Mouse (Mus musculus): Measurements from ENCODE around the gene Adgrl3.
"Not testable (repeated sequence)": the region's sequence is repeated elsewhere in the genome, so short reads cannot be mapped to it uniquely, and the experiment has no call there.

Gene Adgrl3

GRCm38 (mm10) chr5:81436375-81436774 is 416.4 kb downstream of the Adgrl3 start:
- DNase-seq, result no peak

DNA sequence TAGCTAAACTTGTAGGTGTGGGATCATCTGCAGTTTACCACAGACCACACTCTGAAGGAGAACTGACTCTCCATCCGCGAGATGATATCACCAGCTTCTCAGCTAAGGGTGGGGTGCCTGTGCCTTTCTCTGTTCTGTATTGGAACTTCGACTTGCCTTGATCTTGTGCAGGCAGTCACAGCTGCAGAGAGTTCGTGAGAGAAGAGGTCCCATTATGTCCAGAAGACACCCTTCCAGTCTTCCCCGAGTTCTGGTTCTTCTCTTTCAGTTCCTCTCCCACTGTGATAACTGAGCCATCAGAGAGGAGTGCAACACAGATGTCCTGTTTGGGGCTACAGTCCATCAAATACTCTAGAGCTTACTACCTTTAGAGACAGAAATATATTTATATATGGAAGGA is 422.2 kb downstream of the Adgrl3 start:
- no peak for DNase-seq

- DNase-seq, result no peak
These were observed 446.0 kb downstream of the Adgrl3 start for GRCm38 (mm10) chr5:81465971-81466370.

DNA sequence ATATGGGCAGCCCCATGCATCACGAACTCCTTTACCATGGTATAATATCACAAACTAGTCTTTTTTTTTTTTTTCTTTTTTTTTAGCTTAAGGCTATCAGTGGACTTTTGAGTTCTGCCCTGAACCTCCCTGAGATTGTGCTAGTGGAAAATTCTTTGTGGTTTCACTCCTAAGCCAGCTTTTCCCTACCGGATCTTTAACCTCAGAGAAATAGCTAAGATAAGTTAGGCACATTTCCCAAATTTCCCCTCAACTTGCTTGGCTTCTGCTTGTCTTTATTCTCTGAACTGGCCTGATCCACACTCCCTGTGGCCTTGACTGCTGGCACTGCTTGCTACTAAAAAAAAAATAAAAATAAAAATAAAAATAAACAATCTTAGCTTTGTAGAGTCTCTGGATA is 454.7 kb downstream of the Adgrl3 start:
- no peak for DNase-seq

- DNase-seq, result no peak
These were observed 455.5 kb downstream of the Adgrl3 start for GRCm38 (mm10) chr5:81475406-81475805.

- no peak for DNase-seq
These were observed 456.2 kb downstream of the Adgrl3 start for GRCm38 (mm10) chr5:81475971-81476606.

DNA sequence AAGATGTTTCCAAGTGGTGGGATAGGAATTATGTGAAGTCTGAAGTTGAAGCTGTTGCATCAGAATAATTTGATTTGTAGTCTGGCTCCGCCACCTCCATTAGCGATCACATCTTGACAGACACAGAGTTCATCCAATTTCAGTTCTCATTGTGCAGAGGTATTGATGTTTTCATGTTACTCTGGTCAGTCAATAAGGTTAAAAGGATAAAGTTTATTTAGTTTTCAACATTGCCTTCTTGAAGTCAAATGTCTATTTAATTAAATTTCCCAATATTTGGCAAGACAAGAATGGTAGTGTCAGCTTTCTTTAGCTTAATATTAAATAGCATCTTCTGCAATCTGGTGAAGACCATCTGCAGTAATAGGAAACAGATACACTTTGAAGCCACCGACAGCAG is 461.0 kb downstream of the Adgrl3 start:
- DNase-seq, result no peak

GRCm38 (mm10) chr5:81483890-81484289 is 464.0 kb downstream of the Adgrl3 start:
- DNase-seq, result no peak

DNA sequence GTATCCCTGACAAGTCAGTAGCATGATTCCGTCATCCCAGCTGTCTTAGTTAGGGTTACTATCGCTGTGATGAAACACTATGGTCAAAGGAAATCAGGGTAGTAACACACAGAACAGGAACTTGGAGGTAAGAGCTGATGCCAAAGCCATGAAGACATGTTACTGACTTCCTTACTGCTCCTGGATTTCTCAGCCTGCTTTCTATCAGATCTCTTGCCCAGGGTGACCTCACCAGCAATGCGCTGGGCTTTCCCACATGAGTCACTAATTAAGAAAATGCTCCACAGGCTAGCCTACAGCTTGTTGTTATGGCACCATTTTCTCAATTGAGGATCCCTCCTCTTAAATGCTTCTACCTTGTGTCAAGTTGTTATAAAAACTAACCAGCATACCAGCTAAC is 481.1 kb downstream of the Adgrl3 start:
- no peak for DNase-seq

DNA sequence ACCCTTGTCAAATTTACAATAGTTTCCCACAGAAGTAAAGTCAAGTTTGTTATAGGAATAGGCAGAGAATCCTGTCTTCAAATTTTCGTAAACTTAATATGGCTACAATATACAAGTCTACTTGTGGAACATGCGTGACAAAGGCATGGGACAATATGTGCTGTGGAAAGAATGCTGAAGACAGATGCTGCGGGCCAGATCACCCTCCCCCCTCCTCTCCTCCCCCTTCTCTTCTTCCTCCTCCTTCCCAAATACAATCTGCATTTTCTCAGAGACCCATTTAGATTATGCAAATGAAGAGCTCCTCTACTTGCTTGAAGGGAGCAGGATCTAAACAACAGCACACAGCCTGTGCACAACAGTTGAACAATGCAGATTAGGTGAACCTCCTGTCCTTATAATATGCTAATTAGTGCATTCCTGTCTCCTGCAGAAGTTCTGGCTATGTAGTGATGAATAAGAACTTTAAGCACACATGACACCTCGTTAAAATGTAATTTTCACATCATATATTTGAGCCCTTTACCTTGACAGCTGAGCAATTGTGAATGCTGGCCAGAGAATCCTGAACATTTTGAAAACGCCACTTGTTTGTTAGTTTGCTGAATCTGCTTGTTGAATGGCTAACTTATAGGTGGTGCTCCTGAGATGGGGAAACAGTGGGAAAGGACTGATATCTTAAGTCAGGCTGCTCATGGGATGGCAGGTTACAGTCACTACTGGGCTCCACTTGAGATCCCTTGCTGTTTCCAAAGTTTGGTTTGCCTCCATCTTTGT is 499.0 kb downstream of the Adgrl3 start:
- no peak for DNase-seq

DNA sequence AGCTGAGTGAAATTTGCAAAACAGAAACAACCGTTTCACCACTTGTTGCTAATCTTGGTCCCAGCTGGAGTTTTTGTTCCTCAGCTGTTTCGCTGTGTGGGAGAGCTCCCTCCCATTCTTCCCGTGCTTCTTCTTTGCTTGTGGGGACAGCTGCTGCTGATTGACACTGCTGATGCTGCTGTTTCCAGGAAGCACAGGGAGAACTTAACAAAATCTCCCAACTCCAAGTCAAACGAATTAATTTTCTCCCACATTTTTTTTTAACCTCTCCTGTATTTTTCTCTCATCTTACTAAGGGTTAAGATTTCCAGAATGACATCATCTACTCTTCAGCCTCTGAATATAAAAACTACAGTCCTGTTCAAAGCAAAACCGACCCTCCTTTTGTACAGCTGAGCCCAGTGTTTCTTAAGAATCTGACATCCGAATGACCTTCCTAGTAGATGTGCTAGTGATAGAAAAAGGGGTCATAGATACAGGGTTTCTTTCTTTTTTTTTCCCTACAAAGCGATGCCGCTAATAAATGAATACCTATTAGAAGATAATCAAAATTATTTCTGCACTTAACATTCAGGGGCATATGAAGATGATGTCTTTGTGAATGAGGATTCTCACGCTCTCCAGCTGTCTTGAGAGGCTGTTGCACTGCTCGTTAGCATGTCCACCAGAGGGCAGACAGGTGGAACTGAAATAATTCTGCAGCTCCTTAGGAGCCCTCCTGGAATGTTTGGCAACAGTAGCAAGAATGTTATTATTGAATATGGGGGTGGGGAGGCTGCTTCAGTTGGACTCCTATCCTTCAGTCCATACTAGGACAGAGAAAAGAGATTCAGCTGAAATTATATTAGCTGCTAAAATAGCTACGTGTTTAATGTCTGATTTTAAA is 499.8 kb downstream of the Adgrl3 start:
- DNase-seq, result peak; percentile 55

GRCm38 (mm10) chr5:81522760-81523159 is 502.8 kb downstream of the Adgrl3 start:
- DNase-seq, result no peak

DNA sequence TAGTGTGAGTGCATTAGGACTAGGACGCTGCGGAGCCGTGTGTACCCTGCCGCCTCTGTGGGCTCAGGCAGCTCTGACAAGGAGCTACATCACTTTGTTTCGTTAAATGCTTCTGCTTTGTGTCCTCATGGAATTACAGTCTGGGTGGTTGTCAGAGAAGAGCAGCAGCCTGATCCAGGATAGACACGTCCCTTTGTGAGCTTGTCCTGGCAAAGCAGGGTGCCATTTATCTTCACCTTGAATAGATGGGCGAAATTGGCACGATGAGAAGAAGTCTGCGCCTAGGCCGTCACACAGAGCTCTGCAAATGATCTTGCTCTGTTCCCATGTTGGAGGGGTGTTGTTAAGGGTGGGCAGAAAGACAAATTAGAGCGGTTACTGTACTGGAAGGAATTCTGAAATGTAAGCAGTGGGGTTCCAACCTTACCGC is 504.6 kb downstream of the Adgrl3 start:
- DNase-seq, result no peak

DNA sequence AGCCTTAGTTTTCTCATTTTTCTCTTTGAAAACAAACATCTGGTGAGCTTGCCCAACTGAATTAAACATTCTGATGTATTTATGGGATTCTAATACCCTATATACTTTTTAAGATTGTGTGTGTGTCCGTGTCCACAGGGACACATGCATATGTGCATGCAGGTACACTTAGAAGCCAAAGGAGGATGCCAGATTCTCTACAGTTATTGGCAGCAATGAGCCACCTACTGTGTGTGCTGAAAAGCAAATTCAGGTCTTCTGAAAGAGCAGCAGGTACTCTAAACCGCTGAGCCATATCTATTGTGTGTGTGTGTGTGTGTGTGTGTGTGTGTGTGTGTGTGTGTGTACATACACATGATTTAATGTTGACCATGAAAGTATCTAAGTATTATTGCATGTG is 505.4 kb downstream of the Adgrl3 start:
- DNase-seq, result no peak

- DNase-seq, result no peak
These were observed 511.7 kb downstream of the Adgrl3 start for GRCm38 (mm10) chr5:81531639-81532038.

DNA sequence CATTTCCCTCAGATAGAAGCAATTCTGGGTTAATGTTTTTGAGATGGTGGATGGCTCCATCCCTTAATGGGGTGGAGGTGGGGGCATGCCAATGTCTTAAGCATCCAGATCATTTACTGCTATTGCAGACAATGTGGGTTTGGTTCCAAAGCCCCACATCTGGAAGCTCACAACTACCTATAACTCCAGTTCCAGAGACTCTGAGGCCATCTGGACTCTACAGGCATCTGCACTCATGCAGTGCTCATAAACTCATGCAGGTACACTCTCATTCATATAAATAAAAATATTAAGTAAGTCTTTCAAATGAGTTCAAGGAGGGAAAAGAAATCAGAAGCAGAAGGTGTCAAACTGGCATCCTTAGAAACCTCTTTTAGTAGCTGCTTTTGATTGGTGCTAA is 530.3 kb downstream of the Adgrl3 start:
- DNase-seq, result no peak

DNA sequence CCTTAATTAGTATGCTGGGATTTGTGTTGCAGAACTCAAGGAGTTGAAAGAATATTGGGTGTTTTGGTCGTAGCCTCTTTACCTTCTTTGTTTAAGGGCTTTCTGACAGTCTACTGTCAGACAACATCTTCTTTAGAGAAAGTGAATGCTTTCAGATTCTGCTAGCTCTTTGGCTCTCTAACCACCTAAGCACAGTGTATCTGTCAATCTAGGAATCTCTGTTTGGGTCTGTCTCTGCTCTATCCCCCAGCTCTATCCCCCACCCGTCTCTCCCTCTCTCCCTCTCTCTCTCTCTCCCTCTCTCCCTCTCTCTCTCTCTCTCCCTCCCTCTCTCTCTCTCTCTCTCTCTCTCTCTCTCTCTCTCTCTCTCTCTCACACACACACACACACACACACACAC is 535.2 kb downstream of the Adgrl3 start:
- not testable (repeated sequence) for DNase-seq

DNA sequence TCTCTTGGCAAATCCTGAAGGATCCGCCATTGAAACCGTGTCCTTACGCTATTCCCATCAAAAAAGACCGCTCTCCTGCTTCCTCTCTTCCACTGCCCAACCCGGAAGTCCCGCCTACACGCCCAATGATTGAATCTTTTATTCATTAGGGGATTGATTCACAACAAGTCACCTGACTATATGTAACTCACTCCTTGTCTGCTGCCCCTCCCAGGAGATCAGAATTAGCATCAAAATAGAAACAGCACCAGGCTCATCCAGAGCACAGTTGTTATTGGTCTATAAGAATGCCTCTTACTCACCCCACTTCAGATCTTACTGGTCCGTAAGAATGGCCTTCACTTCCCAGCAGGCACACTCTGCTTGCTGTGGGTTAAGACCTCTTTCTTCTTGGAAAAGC is 536.1 kb downstream of the Adgrl3 start:
- DNase-seq, result no peak

DNA sequence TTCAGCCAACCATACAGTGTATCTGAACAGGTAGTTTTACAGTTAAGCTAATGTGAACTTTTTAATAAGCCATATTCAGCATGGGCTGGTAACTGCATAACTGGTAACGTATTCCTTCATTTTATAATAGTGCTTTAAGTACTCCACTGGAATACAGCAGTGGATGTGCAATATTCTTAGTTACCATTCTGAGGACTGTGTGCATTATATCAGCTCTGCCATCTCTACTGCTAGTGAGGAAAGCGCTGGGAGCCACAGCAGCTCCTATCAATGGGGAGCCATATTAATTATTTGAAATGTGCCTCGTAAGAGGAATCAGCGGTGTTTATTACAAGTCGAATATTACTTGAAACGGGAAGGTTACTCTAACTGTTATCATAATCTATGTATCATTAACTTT is 539.0 kb downstream of the Adgrl3 start:
- no peak for DNase-seq

DNA sequence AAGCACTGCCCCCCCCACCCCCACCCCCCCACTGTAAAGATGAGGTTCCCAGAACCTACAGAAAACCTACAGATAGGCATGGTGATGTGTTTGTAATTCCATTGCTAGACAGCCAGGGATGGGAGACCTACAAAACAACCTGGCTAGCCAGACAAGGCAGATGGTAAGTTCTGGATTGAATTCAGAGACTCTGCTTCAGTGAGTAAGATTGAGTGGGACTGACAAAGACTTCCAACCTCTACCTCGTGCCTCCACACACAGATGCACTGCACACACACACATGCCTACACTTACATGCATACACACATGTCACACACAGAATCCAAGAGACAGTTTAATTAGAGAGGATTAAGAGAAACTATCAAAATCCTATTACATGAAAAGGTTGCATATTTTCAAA is 544.4 kb downstream of the Adgrl3 start:
- DNase-seq, result no peak

GRCm38 (mm10) chr5:81566577-81566976 is 546.6 kb downstream of the Adgrl3 start:
- peak; percentile 19 for DNase-seq

DNA sequence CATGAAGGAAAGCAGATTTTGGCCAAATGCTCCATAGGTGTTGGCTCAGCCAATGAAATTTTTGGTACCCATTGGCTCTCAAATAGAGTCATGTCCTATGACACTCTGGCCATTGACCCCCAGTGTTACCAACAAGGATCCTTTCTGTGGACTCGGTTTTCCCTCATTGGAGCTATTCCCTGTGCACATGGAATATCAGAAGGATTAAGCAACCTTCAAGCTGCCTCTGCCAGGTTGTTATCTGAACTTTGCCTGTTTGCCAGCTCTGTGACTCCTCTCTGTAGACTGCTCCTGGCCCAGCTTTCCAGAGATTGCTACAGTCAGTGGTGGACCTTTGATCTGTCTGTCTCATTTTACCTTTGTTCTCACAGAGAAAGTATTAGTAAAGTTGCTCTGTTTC is 548.8 kb downstream of the Adgrl3 start:
- DNase-seq, result peak; percentile 80

GRCm38 (mm10) chr5:81582886-81583285 is 562.9 kb downstream of the Adgrl3 start:
- no peak for DNase-seq

- DNase-seq, result no peak
These were observed 563.5 kb downstream of the Adgrl3 start for GRCm38 (mm10) chr5:81583425-81583824.
